Mouse (Mus musculus) limb, embryonic 14.5 days (tissue): ENCODE measurements around the gene Rnf31. TPM values are rescaled to one million over a fixed set of nuclear protein-coding genes. Genes with fewer than 3 reads are reported as not detected.

Experiments
- ATAC-seq: fragments of 200-750 bp; cut with Nextera tagmentation; 2 replicates; pipeline ENCODE4 v1.8.0; 2017; ENCODE audit warnings: low read depth, moderate number of reproducible peaks, moderate TSS enrichment; ENCODE audit not compliant: low FRiP score
- DNase-seq: peaks from one replicate; pipeline ENCODE4 v3.0.0-alpha.2; 2015; ENCODE audit warnings: low spot score
- H3K27ac ChIP-seq: fragments of 300-500 bp; sonication (generic); replicated peaks from 2 replicates; pipeline ENCODE4 v1.5.1; 2014; ENCODE audit warnings: low read depth, mild to moderate bottlenecking, low read length, moderate library complexity, mixed read lengths
- H3K27me3 ChIP-seq: fragments of 300-500 bp; sonication (generic); 2 replicates; pipeline ENCODE4 v1.6.1; 2014; ENCODE audit warnings: low read length, mixed read lengths; ENCODE audit not compliant: control insufficient read depth, insufficient read depth
- H3K36me3 ChIP-seq: fragments of 300-500 bp; sonication (generic); 2 replicates; pipeline ENCODE4 v1.6.1; 2014; ENCODE audit warnings: mild to moderate bottlenecking, low read length, moderate library complexity, mixed read lengths; ENCODE audit not compliant: control insufficient read depth, insufficient read depth
- H3K4me1 ChIP-seq: fragments of 300-500 bp; sonication (generic); 2 replicates; pipeline ENCODE4 v1.6.1; 2014; ENCODE audit warnings: antibody characterized with exemption, low read length, mixed read lengths; ENCODE audit not compliant: control insufficient read depth, insufficient read depth
- H3K4me2 ChIP-seq: fragments of 300-500 bp; sonication (generic); replicated peaks from 2 replicates; pipeline ENCODE4 v1.6.1; 2014; ENCODE audit warnings: low read depth, mild to moderate bottlenecking, low read length, moderate library complexity; ENCODE audit not compliant: severe bottlenecking
- H3K4me3 ChIP-seq: fragments of 300-500 bp; sonication (generic); replicated peaks from 2 replicates; pipeline ENCODE4 v1.5.1; 2014; ENCODE audit warnings: low read length
- H3K9ac ChIP-seq: fragments of 300-500 bp; sonication (generic); 2 replicates; pipeline ENCODE4 v1.6.1; 2014; ENCODE audit warnings: mild to moderate bottlenecking, low read depth, low read length, moderate library complexity; ENCODE audit not compliant: severe bottlenecking
- H3K9me3 ChIP-seq: fragments of 300-500 bp; sonication (generic); 2 replicates; pipeline ENCODE4 v1.6.1; 2016; ENCODE audit warnings: low read length; ENCODE audit not compliant: control insufficient read depth
- POLR2A ChIP-seq: fragments of 200-500 bp; IDR thresholded peaks from 2 replicates; pipeline ENCODE4 v1.8.0; 2012; ENCODE audit warnings: inconsistent platforms, mild to moderate bottlenecking, moderate library complexity, borderline replicate concordance; ENCODE audit not compliant: insufficient read depth, insufficient read length; ENCODE audit errors: extremely low read depth
- WGBS: fragments of 180-500 bp; shearing (Covaris S2); extraction: QIAGEN DNeasy Blood & Tissue Kit; methylation state at CpG from one replicate; pipeline ENCODE4 v1.1.7; 2014; 5-methylcytosine and 5-hydroxymethylcytosine counted together
- polyA plus RNA-seq, 2 experiments: library from polyadenylated mRNA; depleted of rRNA in 1 of 2; stranded (reverse) in 1 of 2; unstranded in 1 of 2; fragments of >200 nt; fragmentation: Nextera tagmentation in 1 of 2; extraction: Ambion mirVana in 1 of 2; gene quantifications; 2 replicates each; pipeline versions ENCODE4 v1.2.1 to v1.2.3; 2012 to 2014

Gene Rnf31
- polyA plus RNA-seq, 2 experiments, result 13.1 to 23.0 TPM

GRCm38 (mm10) chr14:55651528-55651927 lies 60.0 kb downstream of the Rnf31 start:
- Histone ChIP-seq H3K9ac (no peak overlapping the region), H3K4me1 (no peaks in the 10 kb centered on the region), H3K36me3 (0 out of 2 replicates have a peak, but pooled peaks cover under 1% of the 10 kb centered on the region), H3K27ac (no peak overlapping the region), H3K9me3 (no peaks in the 10 kb centered on the region), H3K4me3 (no peak overlapping the region), H3K4me2 (no peak overlapping the region), H3K27me3 (no peaks in the 10 kb centered on the region)
- ATAC-seq, result no peak
- TF ChIP-seq POLR2A, result no peak
- no peak for DNase-seq
- WGBS, result 83% methylated on average over 7 of the region's 7 CpGs

Other genes with a start within 250 kb of the Rnf31 start
Only the 30 nearest of the 31 such genes appear.
- gene Dhrs4, start 113.0 kb upstream of the Rnf31 start, polyA plus RNA-seq (2012; rRNA removed), result 53.0 and 58.6 TPM in 2 replicates
- gene Dhrs4, start 113.0 kb upstream of the Rnf31 start, polyA plus RNA-seq (2014; fragmentation: Nextera tagmentation; extraction: Ambion mirVana), result 48.4 and 60.3 TPM in 2 replicates
- 24.8 and 28.8 TPM in 2 replicates for gene Carmil3, start 101.1 kb upstream of the Rnf31 start, polyA plus RNA-seq (2012; rRNA removed)
- 3.6 and 5.4 TPM in 2 replicates for gene Carmil3, start 101.1 kb upstream of the Rnf31 start, polyA plus RNA-seq (2014; fragmentation: Nextera tagmentation; extraction: Ambion mirVana)
- 0.74 and 0.83 TPM in 2 replicates for gene Cpne6, start 81.3 kb upstream of the Rnf31 start, polyA plus RNA-seq (2012; rRNA removed)
- gene Cpne6, start 81.3 kb upstream of the Rnf31 start, polyA plus RNA-seq (2014; fragmentation: Nextera tagmentation; extraction: Ambion mirVana), result 0.47 and 0.65 TPM in 2 replicates
- gene Nrl, start 66.7 kb upstream of the Rnf31 start, polyA plus RNA-seq (2012; rRNA removed), result 0.06 TPM in 1 of 2 replicates, not detected in the other
- not detected in 2 replicates for gene Nrl, start 66.7 kb upstream of the Rnf31 start, polyA plus RNA-seq (2014; fragmentation: Nextera tagmentation; extraction: Ambion mirVana)
- 39.3 and 52.1 TPM in 2 replicates for gene Pck2, start 51.4 kb upstream of the Rnf31 start, polyA plus RNA-seq (2012; rRNA removed)
- gene Pck2, start 51.4 kb upstream of the Rnf31 start, polyA plus RNA-seq (2014; fragmentation: Nextera tagmentation; extraction: Ambion mirVana), result 22.5 and 28.0 TPM in 2 replicates
- gene Dcaf11, start 31.7 kb upstream of the Rnf31 start, polyA plus RNA-seq (2012; rRNA removed), result 47.5 and 53.0 TPM in 2 replicates
- gene Dcaf11, start 31.7 kb upstream of the Rnf31 start, polyA plus RNA-seq (2014; fragmentation: Nextera tagmentation; extraction: Ambion mirVana), result 53.8 and 56.0 TPM in 2 replicates
- 0.67 and 0.88 TPM in 2 replicates for gene A730061H03Rik, start 31.3 kb upstream of the Rnf31 start, polyA plus RNA-seq (2012; rRNA removed)
- gene A730061H03Rik, start 31.3 kb upstream of the Rnf31 start, polyA plus RNA-seq (2014; fragmentation: Nextera tagmentation; extraction: Ambion mirVana), result 0.74 and 1.7 TPM in 2 replicates
- gene Fitm1, start 16.1 kb upstream of the Rnf31 start, polyA plus RNA-seq (2012; rRNA removed), result 30.9 and 43.0 TPM in 2 replicates
- 19.1 and 26.9 TPM in 2 replicates for gene Fitm1, start 16.1 kb upstream of the Rnf31 start, polyA plus RNA-seq (2014; fragmentation: Nextera tagmentation; extraction: Ambion mirVana)
- 66.8 and 77.6 TPM in 2 replicates for gene Psme1, start 13.6 kb upstream of the Rnf31 start, polyA plus RNA-seq (2012; rRNA removed)
- gene Psme1, start 13.6 kb upstream of the Rnf31 start, polyA plus RNA-seq (2014; fragmentation: Nextera tagmentation; extraction: Ambion mirVana), result 147 and 154 TPM in 2 replicates
- gene Emc9, start 6.4 kb upstream of the Rnf31 start, polyA plus RNA-seq (2012; rRNA removed), result 6.6 and 6.9 TPM in 2 replicates
- 6.5 and 7.0 TPM in 2 replicates for gene Emc9, start 6.4 kb upstream of the Rnf31 start, polyA plus RNA-seq (2014; fragmentation: Nextera tagmentation; extraction: Ambion mirVana)
- 75.8 and 78.5 TPM in 2 replicates for gene Psme2, start 595 bp upstream of the Rnf31 start, polyA plus RNA-seq (2012; rRNA removed)
- 239 and 245 TPM in 2 replicates for gene Psme2, start 595 bp upstream of the Rnf31 start, polyA plus RNA-seq (2014; fragmentation: Nextera tagmentation; extraction: Ambion mirVana)
- 21.0 and 26.4 TPM in 2 replicates for gene Irf9, start 11.9 kb downstream of the Rnf31 start, polyA plus RNA-seq (2012; rRNA removed)
- 9.8 and 11.3 TPM in 2 replicates for gene Irf9, start 11.9 kb downstream of the Rnf31 start, polyA plus RNA-seq (2014; fragmentation: Nextera tagmentation; extraction: Ambion mirVana)
- 8.9 and 9.6 TPM in 2 replicates for gene Rec8, start 26.3 kb downstream of the Rnf31 start, polyA plus RNA-seq (2012; rRNA removed)
- gene Rec8, start 26.3 kb downstream of the Rnf31 start, polyA plus RNA-seq (2014; fragmentation: Nextera tagmentation; extraction: Ambion mirVana), result 2.4 and 2.8 TPM in 2 replicates
- 185 and 239 TPM in 2 replicates for gene Ipo4, start 44.2 kb downstream of the Rnf31 start, polyA plus RNA-seq (2012; rRNA removed)
- 131 and 133 TPM in 2 replicates for gene Ipo4, start 44.2 kb downstream of the Rnf31 start, polyA plus RNA-seq (2014; fragmentation: Nextera tagmentation; extraction: Ambion mirVana)
- gene Gm49378, start 46.2 kb downstream of the Rnf31 start, polyA plus RNA-seq (2012; rRNA removed), result 6.8 and 12.2 TPM in 2 replicates
- 1.5 and 3.7 TPM in 2 replicates for gene Gm49378, start 46.2 kb downstream of the Rnf31 start, polyA plus RNA-seq (2014; fragmentation: Nextera tagmentation; extraction: Ambion mirVana)
- 92.3 and 128 TPM in 2 replicates for gene Tm9sf1, start 52.1 kb downstream of the Rnf31 start, polyA plus RNA-seq (2012; rRNA removed)
- 111 and 116 TPM in 2 replicates for gene Tm9sf1, start 52.1 kb downstream of the Rnf31 start, polyA plus RNA-seq (2014; fragmentation: Nextera tagmentation; extraction: Ambion mirVana)
- gene Tssk4, start 58.5 kb downstream of the Rnf31 start, polyA plus RNA-seq (2012; rRNA removed), result 2.9 and 3.3 TPM in 2 replicates
- gene Tssk4, start 58.5 kb downstream of the Rnf31 start, polyA plus RNA-seq (2014; fragmentation: Nextera tagmentation; extraction: Ambion mirVana), result 1.2 and 1.4 TPM in 2 replicates
- gene Mdp1, start 68.8 kb downstream of the Rnf31 start, polyA plus RNA-seq (2012; rRNA removed), result 47.4 and 49.7 TPM in 2 replicates
- gene Mdp1, start 68.8 kb downstream of the Rnf31 start, polyA plus RNA-seq (2014; fragmentation: Nextera tagmentation; extraction: Ambion mirVana), result 53.7 and 59.1 TPM in 2 replicates
- gene Gmpr2, start 80.2 kb downstream of the Rnf31 start, polyA plus RNA-seq (2012; rRNA removed), result 51.1 and 53.6 TPM in 2 replicates
- gene Gmpr2, start 80.2 kb downstream of the Rnf31 start, polyA plus RNA-seq (2014; fragmentation: Nextera tagmentation; extraction: Ambion mirVana), result 53.1 and 68.5 TPM in 2 replicates
- gene Nedd8, start 80.4 kb downstream of the Rnf31 start, polyA plus RNA-seq (2012; rRNA removed), result 347 and 416 TPM in 2 replicates
- gene Nedd8, start 80.4 kb downstream of the Rnf31 start, polyA plus RNA-seq (2014; fragmentation: Nextera tagmentation; extraction: Ambion mirVana), result 567 and 583 TPM in 2 replicates
- 35.9 and 38.4 TPM in 2 replicates for gene Tinf2, start 90.1 kb downstream of the Rnf31 start, polyA plus RNA-seq (2012; rRNA removed)
- gene Tinf2, start 90.1 kb downstream of the Rnf31 start, polyA plus RNA-seq (2014; fragmentation: Nextera tagmentation; extraction: Ambion mirVana), result 34.2 and 40.1 TPM in 2 replicates
- gene Tgm1, start 122.2 kb downstream of the Rnf31 start, polyA plus RNA-seq (2012; rRNA removed), result 15.0 and 17.7 TPM in 2 replicates
- gene Tgm1, start 122.2 kb downstream of the Rnf31 start, polyA plus RNA-seq (2014; fragmentation: Nextera tagmentation; extraction: Ambion mirVana), result 17.0 and 21.2 TPM in 2 replicates
- 41.7 and 53.5 TPM in 2 replicates for gene Rabggta, start 130.6 kb downstream of the Rnf31 start, polyA plus RNA-seq (2012; rRNA removed)
- 20.4 and 23.0 TPM in 2 replicates for gene Rabggta, start 130.6 kb downstream of the Rnf31 start, polyA plus RNA-seq (2014; fragmentation: Nextera tagmentation; extraction: Ambion mirVana)
- 88.3 and 109 TPM in 2 replicates for gene Dhrs1, start 154.0 kb downstream of the Rnf31 start, polyA plus RNA-seq (2012; rRNA removed)
- gene Dhrs1, start 154.0 kb downstream of the Rnf31 start, polyA plus RNA-seq (2014; fragmentation: Nextera tagmentation; extraction: Ambion mirVana), result 82.0 and 89.7 TPM in 2 replicates
- gene Nop9, start 154.0 kb downstream of the Rnf31 start, polyA plus RNA-seq (2012; rRNA removed), result 23.5 and 30.5 TPM in 2 replicates
- gene Nop9, start 154.0 kb downstream of the Rnf31 start, polyA plus RNA-seq (2014; fragmentation: Nextera tagmentation; extraction: Ambion mirVana), result 37.6 and 38.1 TPM in 2 replicates
- gene Cideb, start 166.8 kb downstream of the Rnf31 start, polyA plus RNA-seq (2012; rRNA removed), result 2.1 and 2.6 TPM in 2 replicates
- 0.41 and 0.46 TPM in 2 replicates for gene Cideb, start 166.8 kb downstream of the Rnf31 start, polyA plus RNA-seq (2014; fragmentation: Nextera tagmentation; extraction: Ambion mirVana)
- gene Ltb4r2, start 169.7 kb downstream of the Rnf31 start, polyA plus RNA-seq (2012; rRNA removed), result 0.44 and 0.65 TPM in 2 replicates
- gene Ltb4r2, start 169.7 kb downstream of the Rnf31 start, polyA plus RNA-seq (2014; fragmentation: Nextera tagmentation; extraction: Ambion mirVana), result 0.61 and 0.74 TPM in 2 replicates
- gene Ltb4r1, start 174.3 kb downstream of the Rnf31 start, polyA plus RNA-seq (2012; rRNA removed), result 1.1 and 1.2 TPM in 2 replicates
- gene Ltb4r1, start 174.3 kb downstream of the Rnf31 start, polyA plus RNA-seq (2014; fragmentation: Nextera tagmentation; extraction: Ambion mirVana), result 0.33 and 0.78 TPM in 2 replicates
- gene Adcy4, start 192.4 kb downstream of the Rnf31 start, polyA plus RNA-seq (2012; rRNA removed), result 32.4 and 35.0 TPM in 2 replicates
- 16.8 and 17.8 TPM in 2 replicates for gene Adcy4, start 192.4 kb downstream of the Rnf31 start, polyA plus RNA-seq (2014; fragmentation: Nextera tagmentation; extraction: Ambion mirVana)
- gene Ripk3, start 197.2 kb downstream of the Rnf31 start, polyA plus RNA-seq (2012; rRNA removed), result 35.9 and 41.4 TPM in 2 replicates
- 30.5 and 37.6 TPM in 2 replicates for gene Ripk3, start 197.2 kb downstream of the Rnf31 start, polyA plus RNA-seq (2014; fragmentation: Nextera tagmentation; extraction: Ambion mirVana)